7 mouse cellular contexts compared by ENCODE assay signal in the genomic region with DNA sequence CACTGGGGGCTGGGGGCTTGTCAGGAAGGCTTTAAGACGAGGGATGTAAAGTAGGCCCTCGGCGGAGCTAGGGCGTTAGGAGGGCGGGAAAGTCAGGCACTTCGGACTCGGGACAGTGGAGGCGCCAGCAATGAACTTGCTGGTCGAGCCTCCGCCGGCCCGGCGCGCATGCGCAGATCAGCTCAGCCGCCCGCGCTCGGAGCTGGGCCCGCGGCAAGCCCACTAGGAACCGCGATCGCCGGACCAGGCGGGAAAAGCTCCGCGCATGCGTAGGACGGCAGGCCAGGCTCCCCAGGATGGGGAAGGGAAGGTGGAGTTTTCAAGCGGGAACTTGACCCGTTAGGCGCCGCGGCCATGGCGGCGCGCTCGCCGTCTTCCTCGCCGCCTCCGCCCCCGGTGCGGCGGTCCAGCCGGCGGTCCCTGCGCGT. TPM values are rescaled to one million over a fixed set of nuclear protein-coding genes. Genes with fewer than 3 reads are reported as not detected.
DNase-seq lines count a peak whose midpoint lies in the region; ATAC-seq and TF ChIP-seq lines count a peak whose summit lies in the region.

A gene (plus strand): TSS at position 199 of the 428 bp plus-strand sequence.

- H3K9ac ChIP-seq in embryonic facial prominence, embryonic 15.5 days: peak within 1 kb of the TSS; percentile 85
- peak within 1 kb of the TSS; percentile 98 for H3K9ac ChIP-seq in limb, embryonic 13.5 days
- H3K9ac ChIP-seq in midbrain, embryonic 15.5 days: peak within 1 kb of the TSS; percentile 77

- no peaks in the 10 kb centered on the region for H3K4me1 ChIP-seq in bone marrow macrophage, adult 2 months (ENCODE audit: control insufficient read depth, insufficient read depth, low read length)
- H3K4me1 ChIP-seq in embryonic facial prominence, embryonic 15.5 days: no peaks in the 10 kb centered on the region
- H3K4me1 ChIP-seq in limb, embryonic 13.5 days: peaks cover 11% of the 10 kb centered on the region
- H3K4me1 ChIP-seq in midbrain, embryonic 15.5 days: peaks cover 8% of the 10 kb centered on the region

- WGBS in embryonic facial prominence, embryonic 15.5 days: under 1% methylated on average over 50 of the region's 50 CpGs
- WGBS in limb, embryonic 13.5 days: under 1% methylated on average over 50 of the region's 50 CpGs
- under 1% methylated on average over 50 of the region's 50 CpGs for WGBS in midbrain, embryonic 15.5 days

- H3K4me3 ChIP-seq in bone marrow macrophage, adult 2 months (ENCODE audit: insufficient read depth, low read length): peak within 1 kb of the TSS; percentile 76
- peak within 1 kb of the TSS; percentile 87 for H3K4me3 ChIP-seq in embryonic facial prominence, embryonic 15.5 days (replicated peaks)
- H3K4me3 ChIP-seq in limb, embryonic 13.5 days: peak within 1 kb of the TSS; percentile 86
- peak within 1 kb of the TSS; percentile 68 for H3K4me3 ChIP-seq in midbrain, embryonic 15.5 days

- H3K27ac ChIP-seq in bone marrow macrophage, adult 2 months (ENCODE audit: insufficient read depth, low read depth, low read length): no peak within 1 kb of the TSS
- peak within 1 kb of the TSS; percentile 92 for H3K27ac ChIP-seq in embryonic facial prominence, embryonic 15.5 days (replicated peaks)
- H3K27ac ChIP-seq in limb, embryonic 13.5 days: peak within 1 kb of the TSS; percentile 98
- H3K27ac ChIP-seq in midbrain, embryonic 15.5 days: peak within 1 kb of the TSS; percentile 86

- H3K4me2 ChIP-seq in embryonic facial prominence, embryonic 15.5 days (replicated peaks): peak within 1 kb of the TSS; percentile 68
- peak within 1 kb of the TSS; percentile 70 for H3K4me2 ChIP-seq in limb, embryonic 13.5 days (replicated peaks)
- H3K4me2 ChIP-seq in midbrain, embryonic 15.5 days: peak within 1 kb of the TSS; percentile 70

- peak; percentile 94 for ATAC-seq in embryonic facial prominence, embryonic 15.5 days (ENCODE audit: insufficient number of reproducible peaks, low FRiP score, low TSS enrichment, low read depth)
- ATAC-seq in limb, embryonic 13.5 days (ENCODE audit: low FRiP score, low read depth): peak; percentile 98
- ATAC-seq in midbrain, embryonic 15.5 days (replicated peaks): peak; percentile 98

- no peaks in the 10 kb centered on the region for H3K27me3 ChIP-seq in embryonic facial prominence, embryonic 15.5 days
- no peaks in the 10 kb centered on the region for H3K27me3 ChIP-seq in limb, embryonic 13.5 days
- H3K27me3 ChIP-seq in midbrain, embryonic 15.5 days (replicated peaks): no peaks in the 10 kb centered on the region

- no peak for TF ChIP-seq CTCF in bone marrow macrophage, adult 2 months (IDR thresholded peaks at IDR 0.05; ENCODE audit: low read depth, low read length)

- no peaks in the 10 kb centered on the region for H3K9me3 ChIP-seq in embryonic facial prominence, embryonic 15.5 days (replicated peaks)
- H3K9me3 ChIP-seq in limb, embryonic 13.5 days: 0 out of 2 replicates have a peak, but pooled peaks cover 4% of the 10 kb centered on the region
- H3K9me3 ChIP-seq in midbrain, embryonic 15.5 days: no peaks in the 10 kb centered on the region

- peak; percentile 94 to 96 for DNase-seq in heart, adult 9 months (ENCODE audit: low spot score in 2 of 2)
- DNase-seq in kidney, adult 9 months: peak; percentile 94
- peak; percentile 73 to 76 for DNase-seq in spleen, adult 18-20 months

- no peak for TF ChIP-seq POLR2A in bone marrow macrophage, adult 2 months (IDR thresholded peaks at IDR 0.05; ENCODE audit: borderline replicate concordance, low read depth, low read length)

- no peaks in the 10 kb centered on the region for H3K36me3 ChIP-seq in embryonic facial prominence, embryonic 15.5 days
- H3K36me3 ChIP-seq in limb, embryonic 13.5 days: no peaks in the 10 kb centered on the region
- H3K36me3 ChIP-seq in midbrain, embryonic 15.5 days (replicated peaks): no peaks in the 10 kb centered on the region

RNA-seq across cellular contexts. Expression of the gene that starts here (rescaled TPM):
- 6.4 and 7.1 TPM in 2 replicates for polyA plus RNA-seq in bone marrow macrophage, adult 2 months (2012; ENCODE audit: insufficient read depth, insufficient read length, missing spikeins)
- 11.6 and 12.3 TPM in 2 replicates for polyA plus RNA-seq in embryonic facial prominence, embryonic 15.5 days (2015; fragmentation: Nextera tagmentation; extraction: Ambion mirVana)
- polyA plus RNA-seq in limb, embryonic 13.5 days (2015; fragmentation: Nextera tagmentation; extraction: Ambion mirVana): 13.6 and 15.4 TPM in 2 replicates
- 4.9 and 5.7 TPM in 2 replicates for polyA plus RNA-seq in midbrain, embryonic 15.5 days (2015; fragmentation: Nextera tagmentation; extraction: Ambion mirVana)
